Mouse (Mus musculus) myocyte (in vitro differentiated cells): ENCODE measurements around the gene Phf21a. TPM values are rescaled to one million over a fixed set of nuclear protein-coding genes. Genes with fewer than 3 reads are reported as not detected.
A peak's percentile ranks its signal among the peaks of the same experiment; 100 is the strongest.

Experiments
- H3K27me3 ChIP-seq: one replicate; pipeline ENCODE4 v1.6.1; 2011; ENCODE audit not compliant: control insufficient read depth, insufficient read depth, insufficient read length
- H3K36me3 ChIP-seq: one replicate; pipeline ENCODE4 v1.6.1; 2011; ENCODE audit not compliant: control insufficient read depth, insufficient read depth
- H3K4me2 ChIP-seq: one replicate; pipeline ENCODE4 v1.6.1; 2011; ENCODE audit warnings: low read depth, control low read depth
- H3K4me3 ChIP-seq: one replicate; pipeline ENCODE4 v1.5.1; 2011; ENCODE audit warnings: mild to moderate bottlenecking, control low read depth, moderate library complexity
- H3K79me2 ChIP-seq: one replicate; pipeline ENCODE4 v1.6.1; 2011; ENCODE audit not compliant: control insufficient read depth, insufficient read depth
- H3ac ChIP-seq: one replicate; pipeline ENCODE4 v1.6.1; 2011; ENCODE audit not compliant: control insufficient read depth, insufficient read length
- CEBPB ChIP-seq: IDR thresholded peaks from 2 replicates; pipeline ENCODE4 v1.6.1; 2011; ENCODE audit warnings: mild to moderate bottlenecking, moderate library complexity; ENCODE audit not compliant: poor library complexity, insufficient read depth, severe bottlenecking
- E2F4 ChIP-seq: IDR thresholded peaks from one replicate; pipeline ENCODE4 v1.6.1; 2011; ENCODE audit warnings: mild to moderate bottlenecking, control low read depth, moderate library complexity; ENCODE audit not compliant: insufficient read depth
- MAX ChIP-seq: IDR thresholded peaks from one replicate; pipeline ENCODE4 v1.6.1; 2011; ENCODE audit warnings: low read depth, mild to moderate bottlenecking, control low read depth
- MYOD1 ChIP-seq, 3 experiments: IDR thresholded peaks; one replicate each; pipeline ENCODE4 v1.6.1; 2011; ENCODE audit warnings: control low read depth in 2 of 3, low read depth in 2 of 3, mild to moderate bottlenecking in 2 of 3, moderate library complexity in 1 of 3; ENCODE audit not compliant: insufficient read length in 2 of 3, control insufficient read depth in 1 of 3
- MYOG ChIP-seq, 3 experiments: IDR thresholded peaks; one replicate each; pipeline ENCODE4 v1.6.1; 2011; ENCODE audit warnings: control low read depth in 2 of 3, low read depth in 2 of 3, mild to moderate bottlenecking in 2 of 3; ENCODE audit not compliant: insufficient read length in 2 of 3, control insufficient read depth in 1 of 3, insufficient read depth in 1 of 3
- POLR2A ChIP-seq: IDR thresholded peaks from one replicate; pipeline ENCODE4 v1.6.1; 2011; ENCODE audit warnings: low read depth, mild to moderate bottlenecking, control low read depth, moderate library complexity; ENCODE audit not compliant: insufficient read length
- POLR2AphosphoS2 ChIP-seq: IDR thresholded peaks from one replicate; pipeline ENCODE4 v1.6.1; 2011; ENCODE audit warnings: low read depth, control low read depth; ENCODE audit not compliant: insufficient read length
- REST ChIP-seq: IDR thresholded peaks from one replicate; pipeline ENCODE4 v1.6.1; 2011; ENCODE audit warnings: mild to moderate bottlenecking, control low read depth, moderate library complexity; ENCODE audit not compliant: insufficient read depth, insufficient read length
- SRF ChIP-seq: IDR thresholded peaks from one replicate; pipeline ENCODE4 v1.6.1; 2011; ENCODE audit warnings: low read depth; ENCODE audit not compliant: control insufficient read depth, insufficient read length
- TCF12 ChIP-seq: IDR thresholded peaks from one replicate; pipeline ENCODE4 v1.6.1; 2011; ENCODE audit warnings: mild to moderate bottlenecking, control low read depth; ENCODE audit not compliant: poor library complexity, insufficient read depth, severe bottlenecking
- TCF3 ChIP-seq: IDR thresholded peaks from one replicate; pipeline ENCODE4 v1.6.1; 2011; ENCODE audit warnings: low read depth, control low read depth; ENCODE audit not compliant: insufficient read length
- USF1 ChIP-seq: IDR thresholded peaks from one replicate; pipeline ENCODE4 v1.6.1; 2011; ENCODE audit warnings: low read depth, mild to moderate bottlenecking, control low read depth, moderate library complexity
- polyA plus RNA-seq: library from polyadenylated mRNA; unstranded; fragments of >200 nt; fragmentation: generic; extraction: Trizol; gene quantifications from one replicate; pipeline ENCODE4 v1.2.1, GENCODE M21; 2012; ENCODE audit warnings: missing spikeins

The Phf21a gene
- polyA plus RNA-seq, 1 experiment: 14.7 TPM

- H3K4me3 ChIP-seq: no peak overlapping the region
These were observed 105.2 kb downstream of the Phf21a start for GRCm38 (mm10) chr2:92198126-92198525.

GRCm38 (mm10) chr2:92198747-92199146 is 105.8 kb downstream of the Phf21a start:
- Histone ChIP-seq H3K36me3 (no peaks in the 10 kb centered on the region), H3K27me3 (no peaks in the 10 kb centered on the region), H3K79me2 (peaks cover 20% of the 10 kb centered on the region), H3ac (no peak overlapping the region), H3K4me3 (no peak overlapping the region), H3K4me2 (no peak overlapping the region)
- TF ChIP-seq MYOG (IDR thresholded peaks at IDR 0.05; ENCODE audit: control insufficient read depth in 1 of 3, insufficient read depth in 1 of 3, insufficient read length in 2 of 3, low read depth in 2 of 3): no peak
- no peak for TF ChIP-seq MYOD1 (IDR thresholded peaks at IDR 0.05; ENCODE audit: control insufficient read depth in 1 of 3, insufficient read length in 2 of 3, low read depth in 2 of 3)
- no peak for TF ChIP-seq MAX
- TF ChIP-seq POLR2A: no peak
- no peak for TF ChIP-seq REST
- TF ChIP-seq TCF12: no peak

More at GRCm38 (mm10) chr2:92198126-92198525, 105.2 kb downstream of the Phf21a start:
- Histone ChIP-seq H3K4me2 (no peak overlapping the region), H3K27me3 (no peaks in the 10 kb centered on the region), H3K36me3 (no peaks in the 10 kb centered on the region), H3ac (no peak overlapping the region), H3K79me2 (peaks cover 23% of the 10 kb centered on the region)
- TF ChIP-seq MAX (no peak), TCF12 (no peak), REST (no peak), MYOG (IDR thresholded peaks at IDR 0.05; ENCODE audit: control insufficient read depth in 1 of 3, insufficient read depth in 1 of 3, insufficient read length in 2 of 3, low read depth in 2 of 3) (no peak), USF1 (no peak), CEBPB (no peak), POLR2AphosphoS2 (no peak), E2F4 (no peak), TCF3 (no peak), MYOD1 (IDR thresholded peaks at IDR 0.05; ENCODE audit: control insufficient read depth in 1 of 3, insufficient read length in 2 of 3, low read depth in 2 of 3) (no peak)

- H3K4me3 ChIP-seq: no peak overlapping the region
- TF ChIP-seq USF1: no peak
- TF ChIP-seq MYOG (IDR thresholded peaks at IDR 0.05; ENCODE audit: control insufficient read depth in 1 of 3, insufficient read depth in 1 of 3, insufficient read length in 2 of 3, low read depth in 2 of 3): no peak
- TF ChIP-seq MYOD1 (IDR thresholded peaks at IDR 0.05; ENCODE audit: control insufficient read depth in 1 of 3, insufficient read length in 2 of 3, low read depth in 2 of 3): no peak
- TF ChIP-seq SRF: no peak
- H3K27me3 ChIP-seq: no peaks in the 10 kb centered on the region
- no peak overlapping the region for H3K4me2 ChIP-seq
- H3K79me2 ChIP-seq: peaks cover 20% of the 10 kb centered on the region
- H3ac ChIP-seq: no peak overlapping the region
- no peaks in the 10 kb centered on the region for H3K36me3 ChIP-seq
These were observed 106.8 kb downstream of the Phf21a start for GRCm38 (mm10) chr2:92199562-92200286.

- peaks cover 19% of the 10 kb centered on the region for H3K79me2 ChIP-seq
- H3K36me3 ChIP-seq: no peaks in the 10 kb centered on the region
- H3K4me3 ChIP-seq: no peak overlapping the region
- H3ac ChIP-seq: no peak overlapping the region
- no peaks in the 10 kb centered on the region for H3K27me3 ChIP-seq
- peak overlapping the region; percentile 15 for H3K4me2 ChIP-seq
- TF ChIP-seq SRF (no peak), USF1 (no peak), TCF12 (no peak), REST (no peak)
These were observed 109.6 kb downstream of the Phf21a start for GRCm38 (mm10) chr2:92202319-92203040.

- Histone ChIP-seq H3K27me3 (no peaks in the 10 kb centered on the region), H3K4me3 (no peak overlapping the region), H3K4me2 (no peak overlapping the region), H3K36me3 (no peaks in the 10 kb centered on the region), H3ac (no peak overlapping the region), H3K79me2 (peaks cover 7% of the 10 kb centered on the region)
- TF ChIP-seq MYOG (IDR thresholded peaks at IDR 0.05; ENCODE audit: control insufficient read depth in 1 of 3, insufficient read depth in 1 of 3, insufficient read length in 2 of 3, low read depth in 2 of 3): no peak
- TF ChIP-seq USF1: no peak
- no peak for TF ChIP-seq E2F4
- no peak for TF ChIP-seq POLR2A
These were observed 112.2 kb downstream of the Phf21a start for GRCm38 (mm10) chr2:92205010-92205639.
